Mouse (Mus musculus): Measurements from ENCODE around the gene Bcl3. TPM values are rescaled to one million over a fixed set of nuclear protein-coding genes. Genes with fewer than 3 reads are reported as not detected.

Bcl3 gene
- polyA plus RNA-seq (2014; fragmentation: Nextera tagmentation; extraction: Ambion mirVana): 1.0 and 1.5 TPM in 2 replicates

GRCm38 (mm10) chr7:19822604-19823058 is at the start of gene Bcl3:
Gene Bcl3 (minus strand): TSS chr7:19822770.
- peaks cover 21% of the 10 kb centered on the region for H3K27me3 ChIP-seq (ENCODE audit: control insufficient read depth, insufficient read depth, low read length)
- 2% methylated on average over 36 of the region's 42 CpGs for WGBS (ENCODE audit: insufficient replicate concordance)

GRCm38 (mm10) chr7:19871943-19872601 is 49.5 kb upstream of the Bcl3 start:
- H3K4me2 ChIP-seq: no peak overlapping the region
- peaks cover 6% of the 10 kb centered on the region; the same call in 1 of the 2 replicates for H3K4me1 ChIP-seq (ENCODE audit: control insufficient read depth, insufficient read depth, low read length)
- 29% methylated on average over 5 of the region's 5 CpGs for WGBS (ENCODE audit: insufficient replicate concordance)
- H3K9ac ChIP-seq (ENCODE audit: low read depth, low read length): no peak overlapping the region
- H3K4me3 ChIP-seq (ENCODE audit: low read depth, low read length): no peak overlapping the region
- no peaks in the 10 kb centered on the region for H3K27me3 ChIP-seq (ENCODE audit: control insufficient read depth, insufficient read depth, low read length)
- H3K36me3 ChIP-seq (ENCODE audit: control insufficient read depth, insufficient read depth, low read length): no peaks in the 10 kb centered on the region
- H3K9me3 ChIP-seq (replicated peaks; ENCODE audit: control insufficient read depth, low read length): no peaks in the 10 kb centered on the region
- no peak overlapping the region for H3K27ac ChIP-seq (ENCODE audit: low read depth, low read length)
- no peak for ATAC-seq (replicated peaks; ENCODE audit: insufficient number of reproducible peaks, low FRiP score, low TSS enrichment)

More at GRCm38 (mm10) chr7:19822604-19823058, at the start of gene Bcl3:
- H3K4me3 ChIP-seq (ENCODE audit: low read depth, low read length): peak within 1 kb of the TSS; percentile 52
- H3K27ac ChIP-seq (ENCODE audit: low read depth, low read length): 0 out of 2 replicates have a peak within 1 kb of the TSS, but pooled peaks have one; percentile 47
- no peak for ATAC-seq (replicated peaks; ENCODE audit: insufficient number of reproducible peaks, low FRiP score, low TSS enrichment)
- H3K9me3 ChIP-seq (replicated peaks; ENCODE audit: control insufficient read depth, low read length): 0 out of 2 replicates have a peak, but pooled peaks cover 2% of the 10 kb centered on the region
- no peaks in the 10 kb centered on the region for H3K36me3 ChIP-seq (ENCODE audit: control insufficient read depth, insufficient read depth, low read length)
- H3K4me1 ChIP-seq (ENCODE audit: control insufficient read depth, insufficient read depth, low read length): peaks cover 16% of the 10 kb centered on the region
- peak within 1 kb of the TSS; percentile 78 for H3K9ac ChIP-seq (ENCODE audit: low read depth, low read length)
- peak within 1 kb of the TSS; percentile 85 for H3K4me2 ChIP-seq

GRCm38 (mm10) chr7:19871137-19871621 is 48.6 kb upstream of the Bcl3 start:
- Histone ChIP-seq H3K27me3 (ENCODE audit: control insufficient read depth, insufficient read depth, low read length) (no peaks in the 10 kb centered on the region), H3K4me2 (no peak overlapping the region), H3K27ac (ENCODE audit: low read depth, low read length) (no peak overlapping the region), H3K4me3 (ENCODE audit: low read depth, low read length) (no peak overlapping the region), H3K36me3 (ENCODE audit: control insufficient read depth, insufficient read depth, low read length) (no peaks in the 10 kb centered on the region), H3K9me3 (replicated peaks; ENCODE audit: control insufficient read depth, low read length) (no peaks in the 10 kb centered on the region), H3K9ac (ENCODE audit: low read depth, low read length) (no peak overlapping the region), H3K4me1 (ENCODE audit: control insufficient read depth, insufficient read depth, low read length) (peaks cover 6% of the 10 kb centered on the region; the same call in 1 of the 2 replicates)
- peak; percentile 4; the same call in 1 of the 2 replicates for ATAC-seq (replicated peaks; ENCODE audit: insufficient number of reproducible peaks, low FRiP score, low TSS enrichment)
- 46% methylated on average over 10 of the region's 10 CpGs for WGBS (ENCODE audit: insufficient replicate concordance)

- H3K4me2 ChIP-seq: no peak overlapping the region
- WGBS (ENCODE audit: insufficient replicate concordance): 76% methylated on average over 16 of the region's 16 CpGs
- H3K27ac ChIP-seq (ENCODE audit: low read depth, low read length): no peak overlapping the region
- no peak overlapping the region for H3K4me3 ChIP-seq (ENCODE audit: low read depth, low read length)
- no peaks in the 10 kb centered on the region for H3K36me3 ChIP-seq (ENCODE audit: control insufficient read depth, insufficient read depth, low read length)
- ATAC-seq (replicated peaks; ENCODE audit: insufficient number of reproducible peaks, low FRiP score, low TSS enrichment): no peak
- no peaks in the 10 kb centered on the region for H3K27me3 ChIP-seq (ENCODE audit: control insufficient read depth, insufficient read depth, low read length)
- peaks cover 6% of the 10 kb centered on the region; the same call in 1 of the 2 replicates for H3K4me1 ChIP-seq (ENCODE audit: control insufficient read depth, insufficient read depth, low read length)
- no peaks in the 10 kb centered on the region for H3K9me3 ChIP-seq (replicated peaks; ENCODE audit: control insufficient read depth, low read length)
- H3K9ac ChIP-seq (ENCODE audit: low read depth, low read length): no peak overlapping the region
These were observed 45.3 kb upstream of the Bcl3 start for GRCm38 (mm10) chr7:19867751-19868399.

GRCm38 (mm10) chr7:19866490-19866889 is 43.9 kb upstream of the Bcl3 start:
- no peak for ATAC-seq (replicated peaks; ENCODE audit: insufficient number of reproducible peaks, low FRiP score, low TSS enrichment)
- H3K27ac ChIP-seq (ENCODE audit: low read depth, low read length): no peak overlapping the region
- no peak overlapping the region for H3K4me2 ChIP-seq
- H3K4me1 ChIP-seq (ENCODE audit: control insufficient read depth, insufficient read depth, low read length): peaks cover 3% of the 10 kb centered on the region; the same call in 1 of the 2 replicates
- H3K36me3 ChIP-seq (ENCODE audit: control insufficient read depth, insufficient read depth, low read length): no peaks in the 10 kb centered on the region
- H3K9me3 ChIP-seq (replicated peaks; ENCODE audit: control insufficient read depth, low read length): no peaks in the 10 kb centered on the region
- no peak overlapping the region for H3K9ac ChIP-seq (ENCODE audit: low read depth, low read length)
- H3K4me3 ChIP-seq (ENCODE audit: low read depth, low read length): no peak overlapping the region
- WGBS (ENCODE audit: insufficient replicate concordance): 71% methylated on average over 6 of the region's 6 CpGs
- no peaks in the 10 kb centered on the region for H3K27me3 ChIP-seq (ENCODE audit: control insufficient read depth, insufficient read depth, low read length)

- no peak overlapping the region for H3K9ac ChIP-seq (ENCODE audit: low read depth, low read length)
- no peak overlapping the region for H3K27ac ChIP-seq (ENCODE audit: low read depth, low read length)
- H3K4me2 ChIP-seq: no peak overlapping the region
- no peaks in the 10 kb centered on the region for H3K9me3 ChIP-seq (replicated peaks; ENCODE audit: control insufficient read depth, low read length)
- H3K36me3 ChIP-seq (ENCODE audit: control insufficient read depth, insufficient read depth, low read length): no peaks in the 10 kb centered on the region
- H3K4me3 ChIP-seq (ENCODE audit: low read depth, low read length): no peak overlapping the region
- no peak; the same call in 1 of the 2 replicates for ATAC-seq (replicated peaks; ENCODE audit: insufficient number of reproducible peaks, low FRiP score, low TSS enrichment)
- no peaks in the 10 kb centered on the region for H3K27me3 ChIP-seq (ENCODE audit: control insufficient read depth, insufficient read depth, low read length)
- H3K4me1 ChIP-seq (ENCODE audit: control insufficient read depth, insufficient read depth, low read length): no peaks in the 10 kb centered on the region
- WGBS (ENCODE audit: insufficient replicate concordance): 74% methylated on average over 8 of the region's 8 CpGs
These were observed 42.9 kb upstream of the Bcl3 start for GRCm38 (mm10) chr7:19865246-19866036.

- no peaks in the 10 kb centered on the region for H3K27me3 ChIP-seq (ENCODE audit: control insufficient read depth, insufficient read depth, low read length)
- no peak overlapping the region for H3K4me3 ChIP-seq (ENCODE audit: low read depth, low read length)
- H3K27ac ChIP-seq (ENCODE audit: low read depth, low read length): no peak overlapping the region
- WGBS (ENCODE audit: insufficient replicate concordance): 52% methylated on average over 2 of the region's 2 CpGs
- H3K4me2 ChIP-seq: no peak overlapping the region
- H3K4me1 ChIP-seq (ENCODE audit: control insufficient read depth, insufficient read depth, low read length): no peaks in the 10 kb centered on the region
- no peak for ATAC-seq (replicated peaks; ENCODE audit: insufficient number of reproducible peaks, low FRiP score, low TSS enrichment)
- no peaks in the 10 kb centered on the region for H3K9me3 ChIP-seq (replicated peaks; ENCODE audit: control insufficient read depth, low read length)
- H3K9ac ChIP-seq (ENCODE audit: low read depth, low read length): no peak overlapping the region
- no peaks in the 10 kb centered on the region for H3K36me3 ChIP-seq (ENCODE audit: control insufficient read depth, insufficient read depth, low read length)
These were observed 41.7 kb upstream of the Bcl3 start for GRCm38 (mm10) chr7:19864241-19864640.

GRCm38 (mm10) chr7:19861199-19861598 is 38.6 kb upstream of the Bcl3 start, which contains the start of gene Ceacam16:
Gene Ceacam16 (minus strand): TSS chr7:19861299.
- Histone ChIP-seq H3K9ac (ENCODE audit: low read depth, low read length) (no peak within 1 kb of the TSS), H3K36me3 (ENCODE audit: control insufficient read depth, insufficient read depth, low read length) (no peaks in the 10 kb centered on the region), H3K4me3 (ENCODE audit: low read depth, low read length) (no peak within 1 kb of the TSS), H3K4me1 (ENCODE audit: control insufficient read depth, insufficient read depth, low read length) (no peaks in the 10 kb centered on the region), H3K4me2 (no peak within 1 kb of the TSS), H3K27me3 (ENCODE audit: control insufficient read depth, insufficient read depth, low read length) (peaks cover 4% of the 10 kb centered on the region; the same call in 1 of the 2 replicates), H3K27ac (ENCODE audit: low read depth, low read length) (no peak within 1 kb of the TSS), H3K9me3 (replicated peaks; ENCODE audit: control insufficient read depth, low read length) (no peaks in the 10 kb centered on the region)
- ATAC-seq (replicated peaks; ENCODE audit: insufficient number of reproducible peaks, low FRiP score, low TSS enrichment): no peak
- 76% methylated on average over 9 of the region's 9 CpGs for WGBS (ENCODE audit: insufficient replicate concordance)
